Mouse (Mus musculus): ENCODE measurements around the gene Dennd1b. TPM values are rescaled to one million over a fixed set of nuclear protein-coding genes. Genes with fewer than 3 reads are reported as not detected.

The Dennd1b gene
- total and polyA plus RNA-seq, 3 experiments: 8.0 to 8.9 (median 8.0) TPM

DNA sequence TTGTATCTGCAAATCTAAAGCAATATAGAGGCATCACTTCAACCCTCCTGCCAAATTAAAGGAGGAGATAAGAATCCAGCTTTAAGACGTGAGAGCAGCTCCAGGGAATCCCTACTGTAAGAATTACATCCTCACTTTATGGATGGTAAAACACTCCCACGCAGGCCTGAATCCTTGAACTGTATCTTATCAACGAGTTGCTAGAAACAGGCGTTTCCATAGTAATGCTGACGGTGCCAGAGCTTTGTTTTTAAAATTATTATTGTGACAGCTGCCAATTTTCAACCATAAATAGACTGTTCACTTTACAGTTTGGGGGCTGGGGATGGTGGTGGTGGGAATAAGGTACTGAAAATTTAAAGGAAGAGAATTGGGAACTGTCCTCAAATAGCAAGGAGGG, 239.8 kb downstream of the Dennd1b start:
- H3K9ac ChIP-seq (ENCODE audit: insufficient read depth, low read depth): no peak overlapping the region
- H3K36me3 ChIP-seq (replicated peaks in 1 of 2; ENCODE audit: control insufficient read depth in 1 of 2, insufficient read depth in 1 of 2, low read length in 1 of 2): no peaks in the 10 kb centered on the region
- no peak for TF ChIP-seq E2F4 (IDR thresholded peaks at IDR 0.05; ENCODE audit: insufficient replicate concordance, low read depth, low read length)
- TF ChIP-seq TBP (conservative IDR thresholded peaks at IDR 0.05; ENCODE audit: low read depth, low read length): no peak
- TF ChIP-seq ELF1 (IDR thresholded peaks at IDR 0.05; ENCODE audit: low read depth, low read length): no peak
- no peak for TF ChIP-seq POLR2A (IDR thresholded peaks at IDR 0.05; ENCODE audit: low read depth, low read length)
- no peak for TF ChIP-seq POLR2AphosphoS2 (IDR thresholded peaks at IDR 0.05; ENCODE audit: low read depth, low read length)
- no peak for TF ChIP-seq BHLHE40 (IDR thresholded peaks at IDR 0.05; ENCODE audit: low read depth, low read length)
- in situ Hi-C loops (cut with MboI; ENCODE audit: low pct_ligation_motif_present, low pct_unique_long_range_greater_than_20kb, low sequenced_read_pairs) (no loop called here), dilution Hi-C loops (cut with MboI; ENCODE audit: extremely low pct_ligation_motif_present, extremely low pct_unique_long_range_greater_than_20kb, low sequenced_read_pairs) (no loop called here)
- no peak overlapping the region for H3K27ac ChIP-seq (ENCODE audit: insufficient read depth, low read depth)
- no peaks in the 10 kb centered on the region for H3K79me2 ChIP-seq (replicated peaks; ENCODE audit: control insufficient read depth, extremely low read depth, insufficient read depth, poor library complexity, severe bottlenecking)
- no peak overlapping the region for H3K4me2 ChIP-seq (ENCODE audit: insufficient read depth, low read depth, poor library complexity, severe bottlenecking)
- 0 out of 4 replicates have a peak, but pooled peaks cover 0 to 4% of the 10 kb centered on the region in 2 experiments for H3K4me1 ChIP-seq (ENCODE audit: control insufficient read depth in 1 of 2, insufficient read depth in 2 of 2)
- H3K4me3 ChIP-seq (replicated peaks in 1 of 3; ENCODE audit: low read depth in 2 of 3, low read length in 2 of 3, poor library complexity in 1 of 3): no peak overlapping the region
- H3K27me3 ChIP-seq (replicated peaks): no peaks in the 10 kb centered on the region
- DNase-seq (ENCODE audit: extremely low read depth): no peak
- no peaks in the 10 kb centered on the region for H3K9me3 ChIP-seq (replicated peaks; ENCODE audit: low read length)

DNA sequence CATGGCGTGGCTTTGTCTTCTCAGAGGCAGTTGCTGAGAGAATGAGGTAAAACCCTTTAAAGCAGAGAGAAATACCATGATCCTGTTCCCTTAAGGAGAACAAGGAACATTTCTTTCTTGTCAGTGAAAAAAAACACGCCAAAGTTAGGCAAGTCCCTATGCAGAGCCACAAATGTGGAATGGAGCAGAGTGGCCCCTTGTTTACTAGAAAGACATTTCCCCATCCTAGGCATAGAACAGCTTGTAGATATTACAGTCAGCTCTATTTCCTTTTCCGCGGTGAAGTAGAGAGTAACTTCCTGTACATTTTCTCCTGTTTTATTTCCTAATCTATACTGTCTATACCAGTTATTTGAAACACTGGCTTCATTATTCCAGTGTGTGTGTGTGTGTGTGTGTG, 243.0 kb downstream of the Dennd1b start:
- Histone ChIP-seq H3K9ac (ENCODE audit: insufficient read depth, low read depth) (no peak overlapping the region), H3K9me3 (replicated peaks; ENCODE audit: low read length) (no peaks in the 10 kb centered on the region), H3K27ac (ENCODE audit: insufficient read depth, low read depth) (no peak overlapping the region), H3K4me3 (replicated peaks in 1 of 3; ENCODE audit: low read depth in 2 of 3, low read length in 2 of 3, poor library complexity in 1 of 3) (no peak overlapping the region), H3K79me2 (replicated peaks; ENCODE audit: control insufficient read depth, extremely low read depth, insufficient read depth, poor library complexity, severe bottlenecking) (no peaks in the 10 kb centered on the region), H3K27me3 (replicated peaks) (no peaks in the 10 kb centered on the region), H3K4me1 (ENCODE audit: control insufficient read depth in 1 of 2, insufficient read depth in 2 of 2) (no peaks in the 10 kb centered on the region), H3K36me3 (replicated peaks in 1 of 2; ENCODE audit: control insufficient read depth in 1 of 2, insufficient read depth in 1 of 2, low read length in 1 of 2) (no peaks in the 10 kb centered on the region), H3K4me2 (ENCODE audit: insufficient read depth, low read depth, poor library complexity, severe bottlenecking) (no peak overlapping the region)
- TF ChIP-seq USF2 (conservative IDR thresholded peaks at IDR 0.05; ENCODE audit: low read depth, low read length) (no peak), ZKSCAN1 (IDR thresholded peaks at IDR 0.05; ENCODE audit: borderline replicate concordance, low read depth, low read length) (no peak), ZC3H11A (IDR thresholded peaks at IDR 0.05; ENCODE audit: low read depth, low read length) (no peak), IRF4 (IDR thresholded peaks at IDR 0.05; ENCODE audit: low read depth, low read length) (no peak), POLR2AphosphoS2 (IDR thresholded peaks at IDR 0.05; ENCODE audit: low read depth, low read length) (no peak), ELF1 (IDR thresholded peaks at IDR 0.05; ENCODE audit: low read depth, low read length) (no peak), MXI1 (IDR thresholded peaks at IDR 0.05; ENCODE audit: low read depth, low read length) (no peak), ETS1 (conservative IDR thresholded peaks at IDR 0.05; ENCODE audit: low read depth, low read length) (no peak), MEF2A (IDR thresholded peaks at IDR 0.05; ENCODE audit: borderline replicate concordance, low read depth, low read length) (no peak), HCFC1 (IDR thresholded peaks at IDR 0.05; ENCODE audit: low read depth, low read length) (no peak), CTCF (conservative IDR thresholded peaks at IDR 0.05 in 1 of 2, IDR thresholded peaks at IDR 0.05 in 1 of 2; ENCODE audit: low read depth in 2 of 2, low read length in 2 of 2) (no peak), MYC (IDR thresholded peaks at IDR 0.05; ENCODE audit: low read depth, low read length) (no peak), MAX (IDR thresholded peaks at IDR 0.05; ENCODE audit: low read length) (no peak), GABPA (IDR thresholded peaks at IDR 0.05; ENCODE audit: insufficient replicate concordance, low read depth, low read length) (no peak), SMC3 (IDR thresholded peaks at IDR 0.05; ENCODE audit: low read depth, low read length) (no peak)
- dilution Hi-C loops (cut with MboI; ENCODE audit: extremely low pct_ligation_motif_present, extremely low pct_unique_long_range_greater_than_20kb, low sequenced_read_pairs) (no loop called here), in situ Hi-C loops (cut with MboI; ENCODE audit: low pct_ligation_motif_present, low pct_unique_long_range_greater_than_20kb, low sequenced_read_pairs) (no loop called here)
- no peak for DNase-seq (ENCODE audit: extremely low read depth)
